7 mouse cellular contexts compared by ENCODE assay signal in genomic region chr12:45067047-45067685, GRCm38 (mm10). TPM values are rescaled to one million over a fixed set of nuclear protein-coding genes. Genes with fewer than 3 reads are reported as not detected.
DNase-seq lines count a peak whose midpoint lies in the region; ATAC-seq lines count a peak whose summit lies in the region.

No protein-coding gene starts in this region.

- no peak overlapping the region for H3K9ac ChIP-seq in hindbrain, embryonic 15.5 days
- no peak overlapping the region; the same call in 1 of the 2 replicates for H3K9ac ChIP-seq in midbrain, embryonic 12.5 days (replicated peaks)

- peaks cover 14% of the 10 kb centered on the region; the same call in 1 of the 2 replicates for H3K4me1 ChIP-seq in brown adipose tissue, adult 24 weeks (ENCODE audit: control insufficient read depth, insufficient read depth, insufficient read length, low read length)
- H3K4me1 ChIP-seq in embryonic facial prominence, embryonic 10.5 days, result peaks cover 29% of the 10 kb centered on the region
- peaks cover 7% of the 10 kb centered on the region for H3K4me1 ChIP-seq in hindbrain, embryonic 15.5 days (replicated peaks)
- H3K4me1 ChIP-seq in midbrain, embryonic 12.5 days, result peaks cover 14% of the 10 kb centered on the region

- H3K36me3 ChIP-seq in embryonic facial prominence, embryonic 10.5 days (replicated peaks), result no peaks in the 10 kb centered on the region
- no peaks in the 10 kb centered on the region for H3K36me3 ChIP-seq in hindbrain, embryonic 15.5 days
- no peaks in the 10 kb centered on the region for H3K36me3 ChIP-seq in midbrain, embryonic 12.5 days

- no peaks in the 10 kb centered on the region for H3K9me3 ChIP-seq in embryonic facial prominence, embryonic 10.5 days
- H3K9me3 ChIP-seq in hindbrain, embryonic 15.5 days, result no peaks in the 10 kb centered on the region
- H3K9me3 ChIP-seq in midbrain, embryonic 12.5 days, result no peaks in the 10 kb centered on the region

- H3K27ac ChIP-seq in brown adipose tissue, adult 24 weeks (replicated peaks; ENCODE audit: low read depth, low read length), result 0 out of 2 replicates have a peak overlapping the region, but pooled peaks have one; percentile 10
- no peak overlapping the region for H3K27ac ChIP-seq in embryonic facial prominence, embryonic 10.5 days (replicated peaks)
- H3K27ac ChIP-seq in hindbrain, embryonic 15.5 days (replicated peaks), result 0 out of 2 replicates have a peak overlapping the region, but pooled peaks have one; percentile 36
- H3K27ac ChIP-seq in midbrain, embryonic 12.5 days (replicated peaks), result 0 out of 2 replicates have a peak overlapping the region, but pooled peaks have one; percentile 8

- DNase-seq in embryonic facial prominence, embryonic 10.5 days (ENCODE audit: low spot score), result peak; percentile 34
- no peak for DNase-seq in thymus, postnatal 0 days (ENCODE audit: low spot score)
- DNase-seq in adrenal gland, adult 2 months, result no peak
- DNase-seq in spleen, postnatal 4 days (ENCODE audit: low spot score in 2 of 2), result no peak

- peak overlapping the region; percentile 40 for H3K4me2 ChIP-seq in hindbrain, embryonic 15.5 days
- H3K4me2 ChIP-seq in midbrain, embryonic 12.5 days (replicated peaks), result 0 out of 2 replicates have a peak overlapping the region, but pooled peaks have one; percentile 4

- peaks cover 6% of the 10 kb centered on the region for H3K27me3 ChIP-seq in embryonic facial prominence, embryonic 10.5 days (replicated peaks; ENCODE audit: low read depth, poor library complexity, severe bottlenecking)
- H3K27me3 ChIP-seq in hindbrain, embryonic 15.5 days, result no peaks in the 10 kb centered on the region
- H3K27me3 ChIP-seq in midbrain, embryonic 12.5 days, result no peaks in the 10 kb centered on the region

- no peak overlapping the region for H3K4me3 ChIP-seq in brown adipose tissue, adult 24 weeks (ENCODE audit: insufficient read depth, low read depth, low read length)
- H3K4me3 ChIP-seq in embryonic facial prominence, embryonic 10.5 days, result no peak overlapping the region
- no peak overlapping the region for H3K4me3 ChIP-seq in hindbrain, embryonic 15.5 days
- no peak overlapping the region for H3K4me3 ChIP-seq in midbrain, embryonic 12.5 days

- peak; percentile 46 for ATAC-seq in hindbrain, embryonic 15.5 days (ENCODE audit: low FRiP score, low read depth)
- ATAC-seq in midbrain, embryonic 12.5 days (ENCODE audit: low FRiP score, low read depth), result peak; percentile 65

- 35% methylated on average over 11 of the region's 11 CpGs for WGBS in embryonic facial prominence, embryonic 10.5 days
- 33% methylated on average over 11 of the region's 11 CpGs for WGBS in hindbrain, embryonic 15.5 days
- 24% methylated on average over 11 of the region's 11 CpGs for WGBS in midbrain, embryonic 12.5 days

RNA-seq across cellular contexts. Expression of gene Stxbp6, which starts 7.3 kb away (rescaled TPM):
- 4.4 and 6.8 TPM in 2 replicates for polyA plus RNA-seq in brown adipose tissue, adult 24 weeks (2012; ENCODE audit: insufficient read depth, insufficient read length, missing spikeins)
- polyA plus RNA-seq in embryonic facial prominence, embryonic 10.5 days (2016; fragmentation: Nextera tagmentation; extraction: Ambion mirVana), result 10.2 and 11.9 TPM in 2 replicates
- polyA plus RNA-seq in hindbrain, embryonic 15.5 days (2015; fragmentation: Nextera tagmentation; extraction: Ambion mirVana), result 18.7 and 19.4 TPM in 2 replicates
- polyA plus RNA-seq in midbrain, embryonic 12.5 days (2016; fragmentation: Nextera tagmentation; extraction: Ambion mirVana), result 15.4 and 15.6 TPM in 2 replicates
- 7.9 and 14.6 TPM in 2 replicates for polyA plus RNA-seq in thymus, postnatal 0 days (2015; fragmentation: Nextera tagmentation; extraction: Ambion mirVana)
- total RNA-seq in adrenal gland, adult 2 months (2021), result 10 to 100 TPM; 18.4 to 21.7 TPM
- 9.7 and 9.8 TPM in 2 replicates for polyA plus RNA-seq in adrenal gland, adult 2 months (2012; rRNA removed)
